Mouse (Mus musculus): ENCODE data around the gene Bcl2l13. TPM values are rescaled to one million over a fixed set of nuclear protein-coding genes. Genes with fewer than 3 reads are reported as not detected.

Bcl2l13 gene
- polyA plus RNA-seq, 1 experiment from 2014 or later = 35.2 TPM

- H3K9me3 ChIP-seq (ENCODE audit: control insufficient read depth, low read length) = no peaks in the 10 kb centered on the region
- WGBS = 93% methylated on average over 13 of the region's 13 CpGs
- H3K36me3 ChIP-seq (ENCODE audit: control insufficient read depth, insufficient read depth, low read length) = no peaks in the 10 kb centered on the region
- DNase-seq (ENCODE audit: low spot score) (no peak), ATAC-seq (ENCODE audit: insufficient number of reproducible peaks, low FRiP score, low TSS enrichment, low read depth) (no peak)
- no peak overlapping the region for H3K4me3 ChIP-seq (ENCODE audit: low read depth, low read length)
- H3K27me3 ChIP-seq (ENCODE audit: control insufficient read depth, insufficient read depth, low read length) = no peaks in the 10 kb centered on the region
- H3K4me1 ChIP-seq (ENCODE audit: control insufficient read depth, insufficient read depth, low read length) = no peaks in the 10 kb centered on the region
- H3K4me2 ChIP-seq (ENCODE audit: low read depth, severe bottlenecking) = no peak overlapping the region
- H3K9ac ChIP-seq (ENCODE audit: low read length) = no peak overlapping the region
- no peak overlapping the region for H3K27ac ChIP-seq (replicated peaks; ENCODE audit: low read depth, low read length)
These were observed 105.6 kb downstream of the Bcl2l13 start for GRCm38 (mm10) chr6:120941575-120941974.

Small RNA genes lying within 50 kb of the gene (microRNA-seq; reads per million reads assigned to microRNA genes)
- gene Gm25193 = not detected

Other genes starting within 250 kb of the Bcl2l13 start
- 13.0 and 18.5 TPM in 2 replicates for gene Cecr2, start 169.8 kb upstream of the Bcl2l13 start, polyA plus RNA-seq (2014; fragmentation: Nextera tagmentation; extraction: Ambion mirVana)
- gene Slc25a18, start 62.6 kb upstream of the Bcl2l13 start, polyA plus RNA-seq (2014; fragmentation: Nextera tagmentation; extraction: Ambion mirVana) = 0.25 and 0.26 TPM in 2 replicates
- 112 and 118 TPM in 2 replicates for gene Atp6v1e1, start 13.4 kb upstream of the Bcl2l13 start, polyA plus RNA-seq (2014; fragmentation: Nextera tagmentation; extraction: Ambion mirVana)
- gene Bid, start 80.6 kb downstream of the Bcl2l13 start, polyA plus RNA-seq (2014; fragmentation: Nextera tagmentation; extraction: Ambion mirVana) = 15.6 and 17.0 TPM in 2 replicates